Mouse (Mus musculus): ENCODE data around the gene Sucla2.

Sucla2 gene

DNA sequence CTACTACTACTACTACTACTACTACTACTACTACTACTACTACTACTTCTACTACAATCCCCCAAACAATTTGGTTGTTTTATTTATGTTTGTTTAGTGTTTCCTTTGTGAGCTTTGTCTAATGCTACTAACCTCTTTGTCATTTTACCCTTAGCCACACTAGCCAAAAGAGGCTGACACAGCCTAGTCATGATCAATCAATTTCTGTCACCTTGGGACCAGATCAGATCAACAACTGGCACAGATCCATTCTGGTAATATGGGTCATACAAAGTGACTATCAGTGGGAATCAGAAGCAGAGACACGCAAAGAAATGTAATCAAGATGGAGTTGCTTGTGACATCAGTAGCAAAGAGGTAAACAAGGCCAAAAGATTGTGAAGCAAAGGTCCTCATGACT lies 97.9 kb downstream of the Sucla2 start:
- DNase-seq: no peak

DNA sequence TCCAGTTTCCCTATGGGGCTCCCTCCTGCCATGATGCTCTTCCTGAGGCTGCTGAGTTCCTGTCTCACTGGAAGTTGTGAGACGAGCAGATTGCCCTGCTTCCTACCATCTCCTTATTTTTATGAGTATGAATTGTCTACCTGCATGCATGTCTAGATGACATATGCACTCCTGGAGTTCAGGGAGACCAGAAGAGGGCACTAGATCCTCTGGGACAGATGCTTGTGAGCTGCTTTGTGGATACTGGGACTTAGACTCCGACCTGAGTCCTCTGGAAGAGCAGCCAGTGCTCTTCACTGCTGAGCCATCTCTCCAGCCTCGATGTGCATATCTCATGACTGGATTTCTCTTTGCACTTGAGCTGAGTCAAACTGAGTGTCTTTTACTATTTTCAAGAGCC lies 100.3 kb downstream of the Sucla2 start:
- DNase-seq: no peak

DNA sequence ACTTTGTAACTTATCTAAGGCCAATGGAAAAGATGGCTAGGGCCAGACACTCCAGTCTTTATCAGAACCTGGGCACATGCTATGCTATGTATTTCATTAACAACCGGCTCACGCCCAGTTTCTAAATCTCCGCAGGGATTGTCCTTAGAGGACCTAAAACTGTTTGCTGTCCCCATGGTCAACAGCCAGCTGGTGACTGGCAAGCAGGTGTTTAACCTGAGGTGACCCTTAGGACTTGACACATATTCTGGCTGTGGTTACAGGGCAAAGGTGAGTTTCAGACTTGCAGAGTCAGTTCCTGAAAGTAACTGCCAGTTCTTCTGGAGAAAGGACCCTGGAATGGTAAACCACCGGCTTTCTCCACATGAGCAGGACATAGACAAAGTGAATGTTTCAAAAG lies 106.4 kb downstream of the Sucla2 start:
- no peak for DNase-seq

DNA sequence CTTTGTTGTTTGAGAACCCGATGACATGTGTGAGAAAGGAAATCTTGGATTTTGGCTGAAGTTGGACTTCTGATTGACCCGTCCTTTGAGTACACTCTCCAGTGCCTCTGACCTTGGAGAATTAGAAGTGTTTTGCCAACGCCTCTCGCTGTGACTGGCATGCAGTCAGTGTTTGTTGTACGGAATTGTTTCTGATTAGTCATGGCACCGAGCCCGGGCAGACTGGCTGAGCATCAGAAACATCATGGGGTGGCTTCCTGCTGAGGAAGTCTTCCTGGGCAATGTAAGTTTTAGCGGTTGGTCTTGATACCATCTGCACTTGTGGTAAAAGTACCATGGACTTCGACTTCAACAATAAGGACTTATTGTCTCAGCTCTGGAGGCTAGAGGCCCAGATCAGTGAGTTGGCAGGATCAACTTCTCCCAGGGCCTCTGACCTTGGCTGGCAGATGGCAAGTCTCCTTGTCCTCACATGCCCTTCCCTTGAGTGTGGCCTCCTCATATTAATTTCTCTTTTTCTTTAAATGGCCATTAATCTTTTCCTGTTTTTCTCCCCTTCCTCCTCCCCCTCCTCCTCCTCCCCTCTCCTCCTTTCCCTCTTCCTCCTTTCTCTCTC lies 107.6 kb downstream of the Sucla2 start:
- DNase-seq: no peak

DNA sequence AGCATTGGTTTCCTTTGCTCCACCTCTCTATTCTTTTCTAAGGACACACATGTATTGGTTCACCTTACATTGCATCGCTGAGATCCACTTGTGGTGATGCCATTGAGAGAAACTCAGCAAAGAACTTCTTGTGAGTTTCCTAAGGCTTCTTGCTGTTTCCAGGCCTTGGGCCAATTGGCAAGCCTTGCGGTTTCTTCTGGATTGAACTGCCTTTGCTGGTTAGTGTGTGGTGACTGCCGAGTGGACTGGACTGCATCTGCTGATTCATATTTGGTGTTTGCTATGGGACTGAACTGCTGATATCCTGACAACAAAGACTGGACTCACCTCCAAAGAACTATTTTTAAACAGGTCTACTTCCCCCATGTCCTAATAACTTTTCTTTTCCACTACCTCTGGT lies 109.2 kb downstream of the Sucla2 start:
- no peak for DNase-seq

DNA sequence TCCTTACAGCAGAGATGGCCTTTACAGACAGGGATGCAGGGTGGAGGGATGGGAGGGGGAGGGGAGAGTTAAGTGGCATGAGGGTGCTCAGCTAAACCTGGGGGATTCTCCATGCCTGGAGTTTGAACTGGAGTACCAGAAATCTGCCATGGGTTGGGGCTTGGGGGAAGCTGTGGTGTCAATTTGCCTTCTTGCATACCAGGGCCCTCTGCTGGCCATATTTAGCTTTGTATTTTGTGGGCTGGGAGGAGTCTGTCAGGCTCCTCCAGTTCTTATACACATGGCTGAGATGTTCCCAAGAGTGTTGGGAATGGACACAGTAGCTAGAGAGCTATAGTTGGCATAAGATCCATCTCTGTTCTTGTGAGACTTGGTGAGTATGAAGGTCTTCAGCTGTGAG lies 112.3 kb downstream of the Sucla2 start:
- peak; percentile 7 for DNase-seq
